Mouse (Mus musculus) lung, embryonic 15.5 days (tissue): ENCODE data around the gene Chrna9. TPM values are rescaled to one million over a fixed set of nuclear protein-coding genes. Genes with fewer than 3 reads are reported as not detected.
A peak's percentile ranks its signal among the peaks of the same experiment; 100 is the strongest.

ENCODE experiments used
- ATAC-seq: fragments of 200-750 bp; cut with Nextera tagmentation; 2 replicates; pipeline ENCODE4 v1.8.0; 2017; ENCODE audit warnings: moderate number of reproducible peaks, borderline replicate concordance; ENCODE audit not compliant: low FRiP score, low TSS enrichment; ENCODE audit errors: extremely low read depth
- H3K27ac ChIP-seq: fragments of 300-500 bp; sonication (generic); 2 replicates; pipeline ENCODE4 v1.5.1; 2015; ENCODE audit warnings: moderate library complexity, mild to moderate bottlenecking, inconsistent platforms
- H3K27me3 ChIP-seq: fragments of 300-500 bp; sonication (generic); 2 replicates; pipeline ENCODE4 v1.6.1; 2015; ENCODE audit warnings: inconsistent platforms
- H3K36me3 ChIP-seq: fragments of 300-500 bp; sonication (generic); 2 replicates; pipeline ENCODE4 v1.6.1; 2015; ENCODE audit warnings: inconsistent platforms
- H3K4me1 ChIP-seq: fragments of 300-500 bp; sonication (generic); 2 replicates; pipeline ENCODE4 v1.6.1; 2015; ENCODE audit warnings: inconsistent platforms
- H3K4me2 ChIP-seq: fragments of 300-500 bp; sonication (generic); 2 replicates; pipeline ENCODE4 v1.6.1; 2015; ENCODE audit warnings: inconsistent platforms, mild to moderate bottlenecking, moderate library complexity
- H3K4me3 ChIP-seq: fragments of 300-500 bp; sonication (generic); 2 replicates; pipeline ENCODE4 v1.5.1; 2015; ENCODE audit warnings: mild to moderate bottlenecking, inconsistent platforms
- H3K9ac ChIP-seq: fragments of 300-500 bp; sonication (generic); 2 replicates; pipeline ENCODE4 v1.6.1; 2015; ENCODE audit warnings: inconsistent platforms
- H3K9me3 ChIP-seq: fragments of 300-500 bp; sonication (generic); 2 replicates; pipeline ENCODE4 v1.6.1; 2016; ENCODE audit warnings: inconsistent platforms
- WGBS: fragments of 180-500 bp; shearing (Covaris S2); methylation state at CpG from one replicate; pipeline ENCODE4 v1.1.7; 2015; 5-methylcytosine and 5-hydroxymethylcytosine counted together
- polyA plus RNA-seq: library from polyadenylated mRNA; unstranded; fragments of >200 nt; fragmentation: Nextera tagmentation; extraction: Ambion mirVana; gene quantifications from 2 replicates; pipeline ENCODE4 v1.2.1, GENCODE M21; 2015

Gene Chrna9
- 0.39 and 1.0 TPM in 2 replicates for polyA plus RNA-seq

GRCm38 (mm10) chr5:65934783-65935182, at the start of gene Chrna9:
Gene Chrna9 (plus strand): TSS chr5:65934921.
- no peaks in the 10 kb centered on the region for H3K36me3 ChIP-seq
- H3K4me2 ChIP-seq = no peak within 1 kb of the TSS
- H3K4me3 ChIP-seq = no peak within 1 kb of the TSS
- 0 out of 2 replicates have a peak, but pooled peaks cover 4% of the 10 kb centered on the region for H3K4me1 ChIP-seq
- no peak within 1 kb of the TSS for H3K27ac ChIP-seq
- ATAC-seq = no peak
- no peaks in the 10 kb centered on the region for H3K9me3 ChIP-seq
- H3K9ac ChIP-seq = no peak within 1 kb of the TSS
- WGBS = 73% methylated on average over 5 of the region's 5 CpGs
- H3K27me3 ChIP-seq = no peaks in the 10 kb centered on the region

- no peak overlapping the region for H3K9ac ChIP-seq
- H3K36me3 ChIP-seq = no peaks in the 10 kb centered on the region
- no peak overlapping the region for H3K27ac ChIP-seq
- no peaks in the 10 kb centered on the region for H3K4me1 ChIP-seq
- ATAC-seq = no peak
- no peak overlapping the region for H3K4me2 ChIP-seq
- H3K4me3 ChIP-seq = no peak overlapping the region
- H3K27me3 ChIP-seq = no peaks in the 10 kb centered on the region
- no peaks in the 10 kb centered on the region for H3K9me3 ChIP-seq
- WGBS = 73% methylated on average over 15 of the region's 15 CpGs
Observed at GRCm38 (mm10) chr5:65885699-65886443, 48.9 kb upstream of the Chrna9 start.

- Histone ChIP-seq H3K36me3 (no peaks in the 10 kb centered on the region), H3K27ac (no peak overlapping the region), H3K27me3 (no peaks in the 10 kb centered on the region), H3K9ac (no peak overlapping the region), H3K9me3 (no peaks in the 10 kb centered on the region), H3K4me3 (no peak overlapping the region), H3K4me1 (no peaks in the 10 kb centered on the region), H3K4me2 (no peak overlapping the region)
- WGBS = 81% methylated on average over 5 of the region's 5 CpGs
- ATAC-seq = no peak
Observed at GRCm38 (mm10) chr5:65888102-65888501, 46.6 kb upstream of the Chrna9 start.

DNA sequence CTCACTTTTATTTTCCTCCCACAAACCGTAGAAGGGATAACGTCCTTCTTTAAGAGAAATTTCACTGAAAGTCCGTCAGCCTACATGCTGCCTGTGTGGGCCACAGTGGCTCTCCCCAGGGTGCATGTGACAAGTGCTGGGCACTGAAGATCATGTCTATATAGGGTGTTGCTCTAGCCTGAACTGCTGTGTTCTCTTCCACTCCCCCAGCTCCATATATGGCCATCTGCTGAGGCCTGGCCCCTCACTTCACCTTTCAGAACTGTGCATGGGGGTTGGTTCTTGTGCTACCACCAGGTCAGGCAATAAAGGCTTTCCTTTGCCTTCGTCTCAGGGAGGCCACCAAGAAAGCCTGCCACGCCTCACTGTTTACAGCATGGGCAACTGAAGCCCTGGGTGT, 45.7 kb upstream of the Chrna9 start:
- Histone ChIP-seq H3K4me2 (no peak overlapping the region), H3K4me3 (no peak overlapping the region), H3K9me3 (no peaks in the 10 kb centered on the region), H3K36me3 (no peaks in the 10 kb centered on the region), H3K27me3 (no peaks in the 10 kb centered on the region), H3K4me1 (no peaks in the 10 kb centered on the region), H3K9ac (no peak overlapping the region), H3K27ac (no peak overlapping the region)
- ATAC-seq = no peak
- 67% methylated on average over 5 of the region's 5 CpGs for WGBS

DNA sequence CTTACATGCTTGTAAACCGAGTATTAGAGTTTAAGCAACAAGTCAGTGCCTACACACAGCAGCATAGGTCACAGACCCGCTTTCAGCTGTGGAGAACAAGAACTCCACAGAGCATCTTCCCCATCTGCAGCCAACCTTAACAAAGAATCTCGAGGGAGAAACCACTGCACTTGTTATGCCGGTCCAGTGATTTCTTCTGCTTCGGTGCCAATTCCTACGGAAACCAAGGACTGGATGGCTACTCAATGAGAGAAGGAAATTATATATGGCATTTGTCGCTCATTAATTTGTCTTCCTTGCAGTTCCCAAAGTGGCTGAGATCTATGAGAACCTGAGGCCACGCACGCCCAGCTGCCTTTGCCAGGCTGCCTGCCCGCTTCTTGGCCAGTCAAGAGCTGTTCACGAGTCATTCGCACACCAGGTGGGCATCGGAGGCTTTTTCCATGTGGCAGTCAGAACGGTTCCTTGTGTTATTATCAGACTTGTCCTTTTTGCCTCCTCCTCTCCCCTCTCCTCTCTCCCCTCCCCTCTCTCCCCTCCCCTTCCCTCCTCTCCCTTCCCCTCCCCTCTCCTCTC, 43.4 kb upstream of the Chrna9 start:
- WGBS = 85% methylated on average over 14 of the region's 14 CpGs
- Histone ChIP-seq H3K27ac (no peak overlapping the region), H3K9ac (no peak overlapping the region), H3K27me3 (no peaks in the 10 kb centered on the region), H3K9me3 (no peaks in the 10 kb centered on the region), H3K4me3 (no peak overlapping the region), H3K36me3 (no peaks in the 10 kb centered on the region), H3K4me1 (no peaks in the 10 kb centered on the region), H3K4me2 (no peak overlapping the region)
- ATAC-seq = no peak

GRCm38 (mm10) chr5:65895121-65895692, 39.5 kb upstream of the Chrna9 start:
- 75% methylated on average over 6 of the region's 6 CpGs for WGBS
- no peak overlapping the region for H3K9ac ChIP-seq
- H3K36me3 ChIP-seq = no peaks in the 10 kb centered on the region
- no peaks in the 10 kb centered on the region for H3K9me3 ChIP-seq
- H3K4me1 ChIP-seq = no peaks in the 10 kb centered on the region
- H3K4me3 ChIP-seq = no peak overlapping the region
- H3K4me2 ChIP-seq = no peak overlapping the region
- no peaks in the 10 kb centered on the region for H3K27me3 ChIP-seq
- no peak overlapping the region for H3K27ac ChIP-seq
- no peak for ATAC-seq

- no peaks in the 10 kb centered on the region for H3K27me3 ChIP-seq
- no peak for ATAC-seq
- H3K9me3 ChIP-seq = no peaks in the 10 kb centered on the region
- no peak overlapping the region for H3K4me3 ChIP-seq
- H3K27ac ChIP-seq = no peak overlapping the region
- no peak overlapping the region for H3K9ac ChIP-seq
- peaks cover 2% of the 10 kb centered on the region for H3K4me1 ChIP-seq
- H3K4me2 ChIP-seq = no peak overlapping the region
- H3K36me3 ChIP-seq = no peaks in the 10 kb centered on the region
- WGBS = 71% methylated on average over 7 of the region's 7 CpGs
Observed at GRCm38 (mm10) chr5:65895764-65896163, 39.0 kb upstream of the Chrna9 start.

DNA sequence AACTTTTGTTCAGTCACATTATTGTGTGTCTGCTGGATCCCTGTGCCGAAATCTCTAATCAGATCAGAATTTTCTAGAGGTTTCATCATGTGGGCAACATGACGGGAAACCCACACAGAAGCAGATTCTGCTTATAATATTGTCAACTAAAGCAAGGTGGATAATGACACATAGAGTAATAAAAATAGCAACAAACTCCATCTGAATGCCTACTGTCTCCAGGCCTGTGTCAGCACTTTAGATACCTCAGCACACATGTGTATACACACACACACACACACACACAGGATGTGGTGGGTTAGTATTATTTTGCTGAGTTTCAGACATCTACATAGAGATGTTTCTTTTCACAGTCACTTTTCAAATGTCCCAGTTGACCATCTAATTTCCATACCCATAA, 37.0 kb upstream of the Chrna9 start:
- Histone ChIP-seq H3K36me3 (no peaks in the 10 kb centered on the region), H3K27me3 (no peaks in the 10 kb centered on the region), H3K9me3 (no peaks in the 10 kb centered on the region), H3K4me1 (peaks cover 3% of the 10 kb centered on the region), H3K9ac (no peak overlapping the region), H3K4me3 (no peak overlapping the region), H3K4me2 (no peak overlapping the region), H3K27ac (no peak overlapping the region)
- WGBS = 80% methylated on average over 2 of the region's 2 CpGs
- no peak for ATAC-seq

- Histone ChIP-seq H3K4me2 (no peak overlapping the region), H3K4me1 (peaks cover 3% of the 10 kb centered on the region), H3K9me3 (no peaks in the 10 kb centered on the region), H3K36me3 (no peaks in the 10 kb centered on the region), H3K4me3 (no peak overlapping the region), H3K9ac (no peak overlapping the region), H3K27ac (no peak overlapping the region), H3K27me3 (no peaks in the 10 kb centered on the region)
- 66% methylated on average over 3 of the region's 3 CpGs for WGBS
- ATAC-seq = no peak
Observed at GRCm38 (mm10) chr5:65898683-65899082, 36.0 kb upstream of the Chrna9 start.

DNA sequence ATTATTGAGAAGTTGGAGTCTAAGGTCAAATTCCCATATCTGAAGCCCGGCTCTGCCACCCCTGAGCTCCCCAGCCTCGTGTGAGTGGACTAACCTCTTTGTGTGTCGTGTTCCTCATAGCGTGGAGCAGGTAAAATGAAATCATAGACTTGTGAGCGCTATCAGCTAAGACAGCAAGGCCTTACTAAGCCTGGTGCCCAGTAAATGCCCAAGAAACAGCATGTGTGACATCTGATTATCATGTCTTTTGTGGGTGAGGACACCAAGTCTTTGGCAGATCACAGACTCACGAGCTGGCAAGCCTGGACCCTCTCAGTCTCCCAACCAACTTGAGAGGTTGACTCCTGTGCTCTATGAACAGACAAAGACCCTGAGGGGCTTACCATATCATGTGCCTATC, 34.6 kb upstream of the Chrna9 start:
- no peak overlapping the region for H3K4me3 ChIP-seq
- no peaks in the 10 kb centered on the region for H3K27me3 ChIP-seq
- no peaks in the 10 kb centered on the region; the same call in 1 of the 2 replicates for H3K36me3 ChIP-seq
- no peak for ATAC-seq
- WGBS = 85% methylated on average over 6 of the region's 6 CpGs
- H3K9ac ChIP-seq = no peak overlapping the region
- no peak overlapping the region for H3K27ac ChIP-seq
- no peaks in the 10 kb centered on the region; the same call in 1 of the 2 replicates for H3K9me3 ChIP-seq
- peaks cover 3% of the 10 kb centered on the region for H3K4me1 ChIP-seq
- H3K4me2 ChIP-seq = no peak overlapping the region

GRCm38 (mm10) chr5:65900862-65901265, 33.9 kb upstream of the Chrna9 start:
- H3K4me3 ChIP-seq = no peak overlapping the region
- H3K4me2 ChIP-seq = no peak overlapping the region
- peaks cover 3% of the 10 kb centered on the region for H3K4me1 ChIP-seq
- H3K9me3 ChIP-seq = no peaks in the 10 kb centered on the region; the same call in 1 of the 2 replicates
- peak; percentile 73 for ATAC-seq
- no peaks in the 10 kb centered on the region for H3K27me3 ChIP-seq
- no peak overlapping the region for H3K27ac ChIP-seq
- no peaks in the 10 kb centered on the region; the same call in 1 of the 2 replicates for H3K36me3 ChIP-seq
- H3K9ac ChIP-seq = no peak overlapping the region
- WGBS = 28% methylated on average over 7 of the region's 7 CpGs

- H3K4me3 ChIP-seq = no peak overlapping the region
Observed at GRCm38 (mm10) chr5:65901868-65902418, 32.8 kb upstream of the Chrna9 start.

More at GRCm38 (mm10) chr5:65901868-65902418, 32.8 kb upstream of the Chrna9 start:
- Histone ChIP-seq H3K36me3 (no peaks in the 10 kb centered on the region; the same call in 1 of the 2 replicates), H3K27me3 (no peaks in the 10 kb centered on the region), H3K27ac (no peak overlapping the region), H3K9me3 (no peaks in the 10 kb centered on the region; the same call in 1 of the 2 replicates), H3K4me2 (no peak overlapping the region), H3K9ac (no peak overlapping the region), H3K4me1 (peaks cover 3% of the 10 kb centered on the region)
- 89% methylated on average over 10 of the region's 10 CpGs for WGBS
- no peak for ATAC-seq
